Mouse (Mus musculus): ENCODE data around the gene Sp3. TPM values are rescaled to one million over a fixed set of nuclear protein-coding genes. Genes with fewer than 3 reads are reported as not detected.
"Not testable (repeated sequence)": the region's sequence is repeated elsewhere in the genome, so short reads cannot be mapped to it uniquely, and the experiment has no call there.

The Sp3 gene
- polyA plus RNA-seq, 2 experiments = 19.0 to 35.0 TPM

DNA sequence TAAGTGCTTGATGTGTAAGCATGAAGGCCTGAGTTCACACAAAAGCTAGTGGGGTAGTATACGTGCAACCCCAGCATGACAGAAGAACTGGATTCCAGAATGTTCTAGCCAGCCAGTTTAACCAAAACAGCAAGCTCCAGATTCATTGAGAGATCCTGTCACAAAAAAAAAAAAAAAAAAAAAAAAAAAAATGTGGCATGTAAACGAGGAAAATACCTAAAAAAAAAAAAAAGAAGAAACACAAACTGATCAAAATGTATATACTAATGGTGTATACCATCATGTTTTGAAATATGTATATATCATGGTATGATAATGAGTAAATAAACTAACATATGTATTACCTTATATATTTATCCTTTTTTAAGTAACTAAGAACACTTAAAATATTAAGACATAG, 13.9 kb upstream of the Sp3 start:
- H3K9ac ChIP-seq (replicated peaks) = no peak overlapping the region
- H3K36me3 ChIP-seq (replicated peaks; ENCODE audit: control insufficient read depth, insufficient read depth, low read depth) = no peaks in the 10 kb centered on the region
- no peaks in the 10 kb centered on the region; the same call in 1 of the 2 replicates for H3K9me3 ChIP-seq (ENCODE audit: control insufficient read depth, low read length)
- TF ChIP-seq EP300 (IDR thresholded peaks at IDR 0.05; ENCODE audit: low read depth) = no peak
- no peak for TF ChIP-seq CTCF (IDR thresholded peaks at IDR 0.05; ENCODE audit: low read depth)
- no peak for DNase-seq (ENCODE audit: low read depth in 3 of 3, low spot score in 3 of 3)
- no peak overlapping the region for H3K4me2 ChIP-seq (ENCODE audit: low read depth)
- ATAC-seq (ENCODE audit: insufficient read depth) = no peak
- no peak overlapping the region for H3K4me3 ChIP-seq (ENCODE audit: insufficient read depth in 1 of 2, low read depth in 2 of 2, low read length in 2 of 2)
- H3K4me1 ChIP-seq (replicated peaks; ENCODE audit: control insufficient read depth in 2 of 2, insufficient read depth in 2 of 2, low read length in 1 of 2) = peaks cover 11 to 13% of the 10 kb centered on the region in 2 experiments
- no peak overlapping the region for H3K27ac ChIP-seq
- WGBS (ENCODE audit: insufficient replicate concordance) = 47% methylated on average over 2 of the region's 2 CpGs
- no peaks in the 10 kb centered on the region for H3K27me3 ChIP-seq (ENCODE audit: control insufficient read depth, insufficient read depth, low read length)

DNA sequence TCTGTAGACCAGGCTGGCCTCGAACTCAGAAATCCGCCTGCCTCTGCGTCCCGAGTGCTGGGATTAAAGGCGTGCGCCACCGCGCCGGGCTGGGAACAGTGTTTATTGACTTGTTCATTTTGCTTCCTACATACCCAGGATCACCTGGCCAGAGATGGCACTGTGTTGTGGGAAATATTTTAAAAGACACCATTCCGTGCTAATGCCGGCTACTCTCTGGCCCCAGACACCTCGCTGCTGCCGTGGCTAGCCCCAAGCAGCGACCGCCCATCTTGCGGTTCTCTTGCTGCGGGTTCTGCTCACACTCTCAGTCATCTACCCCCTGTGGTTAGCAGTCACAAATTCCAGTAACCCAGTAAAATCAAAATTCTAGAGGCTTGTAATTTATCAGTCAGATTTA, 12.3 kb upstream of the Sp3 start:
- H3K36me3 ChIP-seq (replicated peaks; ENCODE audit: control insufficient read depth, insufficient read depth, low read depth) = no peaks in the 10 kb centered on the region
- H3K4me3 ChIP-seq (ENCODE audit: insufficient read depth in 1 of 2, low read depth in 2 of 2, low read length in 2 of 2) = no peak overlapping the region
- no peak for DNase-seq (ENCODE audit: low read depth in 3 of 3, low spot score in 3 of 3)
- no peak for ATAC-seq (ENCODE audit: insufficient read depth)
- 92% methylated on average over 17 of the region's 17 CpGs for WGBS (ENCODE audit: insufficient replicate concordance)
- H3K27me3 ChIP-seq (ENCODE audit: control insufficient read depth, insufficient read depth, low read length) = no peaks in the 10 kb centered on the region
- H3K4me1 ChIP-seq (replicated peaks; ENCODE audit: control insufficient read depth in 2 of 2, insufficient read depth in 2 of 2, low read length in 1 of 2) = peaks cover 6 to 9% of the 10 kb centered on the region in 2 experiments
- H3K27ac ChIP-seq = no peak overlapping the region
- H3K4me2 ChIP-seq (ENCODE audit: low read depth) = no peak overlapping the region
- no peak for TF ChIP-seq EP300 (IDR thresholded peaks at IDR 0.05; ENCODE audit: low read depth)
- TF ChIP-seq CTCF (IDR thresholded peaks at IDR 0.05; ENCODE audit: low read depth) = no peak
- no peaks in the 10 kb centered on the region; the same call in 1 of the 2 replicates for H3K9me3 ChIP-seq (ENCODE audit: control insufficient read depth, low read length)
- no peak overlapping the region for H3K9ac ChIP-seq (replicated peaks)

DNA sequence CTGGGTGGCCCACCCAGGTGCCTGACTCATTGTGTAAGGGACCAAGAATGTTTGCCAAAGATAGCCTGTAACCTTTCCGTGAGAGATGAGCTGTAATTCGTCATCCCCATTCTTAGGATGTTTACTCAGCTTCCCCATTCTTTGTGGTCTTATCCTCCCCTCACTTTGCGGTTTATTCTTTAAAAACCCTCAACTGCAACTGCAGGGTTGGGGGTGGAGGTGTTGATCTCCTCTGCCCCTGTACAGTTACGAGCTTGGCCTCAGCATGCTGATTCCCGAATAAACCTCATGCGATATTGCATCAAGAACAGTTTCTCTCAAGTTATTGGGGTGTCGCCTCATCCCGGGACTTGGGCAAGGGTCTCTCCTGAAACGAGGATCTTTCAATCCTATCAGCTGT, 8.7 kb upstream of the Sp3 start:
- not testable (repeated sequence) for H3K9ac ChIP-seq (replicated peaks); H3K9me3 ChIP-seq (ENCODE audit: control insufficient read depth, low read length); H3K4me1 ChIP-seq (replicated peaks; ENCODE audit: control insufficient read depth in 2 of 2, insufficient read depth in 2 of 2, low read length in 1 of 2); H3K4me2 ChIP-seq (ENCODE audit: low read depth); H3K4me3 ChIP-seq (ENCODE audit: insufficient read depth in 1 of 2, low read depth in 2 of 2, low read length in 2 of 2); H3K27ac ChIP-seq; ATAC-seq (ENCODE audit: insufficient read depth); DNase-seq (ENCODE audit: low read depth in 3 of 3, low spot score in 3 of 3); H3K27me3 ChIP-seq (ENCODE audit: control insufficient read depth, insufficient read depth, low read length); H3K36me3 ChIP-seq (replicated peaks; ENCODE audit: control insufficient read depth, insufficient read depth, low read depth)
- 69% methylated on average over 9 of the region's 9 CpGs for WGBS (ENCODE audit: insufficient replicate concordance)

DNA sequence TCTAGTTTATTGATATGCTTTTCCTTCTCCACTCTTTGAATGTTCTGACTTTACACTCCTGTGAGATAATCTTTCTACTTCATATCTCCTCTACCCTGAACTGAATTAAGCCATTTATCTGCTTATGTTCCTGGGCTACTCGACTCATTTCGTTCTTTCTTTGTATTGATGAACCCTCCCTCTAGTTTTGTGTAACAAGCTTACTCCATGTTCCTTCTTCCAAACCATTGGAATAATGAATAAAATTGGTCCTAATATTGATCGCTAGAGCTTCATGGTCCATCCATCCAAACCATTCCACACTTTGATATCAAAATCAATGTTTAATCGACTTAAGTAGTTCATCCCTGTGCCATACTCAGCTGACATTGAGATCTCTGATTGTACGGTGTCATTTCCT, 6.4 kb upstream of the Sp3 start, which contains the start of gene Gm11084:
Gene Gm11084, minus strand, starts transcription at position 101 of the 400 bp plus-strand sequence.
- WGBS (ENCODE audit: insufficient replicate concordance) = 77% methylated on average over 5 of the region's 5 CpGs
- Histone ChIP-seq H3K4me3 (ENCODE audit: insufficient read depth in 1 of 2, low read depth in 2 of 2, low read length in 2 of 2) (no peak within 1 kb of the TSS), H3K9ac (replicated peaks) (no peak within 1 kb of the TSS), H3K27ac (no peak within 1 kb of the TSS), H3K4me2 (ENCODE audit: low read depth) (no peak within 1 kb of the TSS), H3K4me1 (replicated peaks; ENCODE audit: control insufficient read depth in 2 of 2, insufficient read depth in 2 of 2, low read length in 1 of 2) (peaks cover 3 to 5% of the 10 kb centered on the region in 2 experiments), H3K27me3 (ENCODE audit: control insufficient read depth, insufficient read depth, low read length) (no peaks in the 10 kb centered on the region), H3K9me3 (ENCODE audit: control insufficient read depth, low read length) (no peaks in the 10 kb centered on the region; the same call in 1 of the 2 replicates), H3K36me3 (replicated peaks; ENCODE audit: control insufficient read depth, insufficient read depth, low read depth) (no peaks in the 10 kb centered on the region)
- ATAC-seq (ENCODE audit: insufficient read depth) (no peak), DNase-seq (ENCODE audit: low read depth in 3 of 3, low spot score in 3 of 3) (no peak)
- no peak for TF ChIP-seq CTCF (IDR thresholded peaks at IDR 0.05; ENCODE audit: low read depth)
- TF ChIP-seq EP300 (IDR thresholded peaks at IDR 0.05; ENCODE audit: low read depth) = no peak

DNA sequence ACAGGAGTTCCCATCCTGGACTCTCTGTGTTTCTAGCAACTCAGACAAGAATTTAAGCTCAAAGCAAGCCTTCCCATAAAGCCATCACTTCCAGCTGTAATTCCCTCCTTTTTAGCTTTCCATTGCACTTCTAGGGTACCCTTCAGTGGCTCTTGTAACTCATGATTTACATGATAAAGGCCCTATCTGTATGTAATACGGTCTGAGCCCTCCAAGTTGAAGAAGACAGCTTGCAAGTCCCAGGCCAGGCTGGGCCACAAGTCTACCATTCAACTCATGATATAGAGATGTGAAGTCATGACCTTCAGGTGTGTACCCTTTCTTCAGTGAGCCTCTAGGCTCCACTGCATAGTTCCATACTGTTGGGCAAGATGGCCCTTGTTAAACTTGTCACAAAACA, 5.3 kb upstream of the Sp3 start:
- DNase-seq (ENCODE audit: low read depth in 3 of 3, low spot score in 3 of 3) = no peak
- Histone ChIP-seq H3K4me1 (replicated peaks; ENCODE audit: control insufficient read depth in 2 of 2, insufficient read depth in 2 of 2, low read length in 1 of 2) (peaks cover 5 to 7% of the 10 kb centered on the region in 2 experiments), H3K9ac (replicated peaks) (no peak overlapping the region), H3K4me2 (ENCODE audit: low read depth) (no peak overlapping the region), H3K4me3 (ENCODE audit: insufficient read depth in 1 of 2, low read depth in 2 of 2, low read length in 2 of 2) (no peak overlapping the region), H3K27me3 (ENCODE audit: control insufficient read depth, insufficient read depth, low read length) (no peaks in the 10 kb centered on the region), H3K36me3 (replicated peaks; ENCODE audit: control insufficient read depth, insufficient read depth, low read depth) (no peaks in the 10 kb centered on the region), H3K27ac (no peak overlapping the region), H3K9me3 (ENCODE audit: control insufficient read depth, low read length) (no peaks in the 10 kb centered on the region; the same call in 1 of the 2 replicates)
- no peak for TF ChIP-seq CTCF (IDR thresholded peaks at IDR 0.05; ENCODE audit: low read depth)
- no peak for TF ChIP-seq EP300 (IDR thresholded peaks at IDR 0.05; ENCODE audit: low read depth)
- WGBS (ENCODE audit: insufficient replicate concordance) = 54% methylated on average over 1 of the region's 1 CpGs
- no peak for ATAC-seq (ENCODE audit: insufficient read depth)
